In the genomic region with DNA sequence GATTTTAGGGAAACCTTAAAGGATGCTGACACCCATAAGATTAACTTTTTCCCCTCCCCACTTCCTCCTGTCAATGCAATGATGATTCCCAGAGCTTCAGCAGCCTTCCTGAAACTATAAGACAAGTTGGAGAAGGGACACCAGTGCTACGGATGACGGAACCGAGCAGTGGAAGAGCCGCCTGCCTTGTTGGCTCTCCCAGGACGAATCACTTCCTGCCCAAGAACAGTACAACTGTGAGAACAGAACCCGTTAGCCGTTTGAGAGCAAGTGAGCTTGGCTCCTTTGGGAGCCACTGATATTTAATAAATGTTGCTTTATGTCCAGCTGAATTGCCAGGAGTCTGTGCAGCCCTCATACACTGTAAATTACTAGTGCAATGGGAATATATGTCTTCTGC, we compare ENCODE assay signal across 21 mouse cellular contexts.
DNase-seq lines count a peak whose midpoint lies in the region; ATAC-seq and TF ChIP-seq lines count a peak whose summit lies in the region.
"Had no signal": no experiment of that assay in that cellular context is flagged by ENCODE, and none has a peak within 500 bp of the region (broad histone marks: within the 10 kb centered on the region; RNA-seq: fewer than 3 reads in every experiment).

No protein-coding gene starts in this region.

- H3K9ac ChIP-seq in heart, embryonic 15.5 days = no peak overlapping the region
- H3K9ac ChIP-seq in stomach, embryonic 16.5 days (ENCODE audit: low read length) = 0 out of 2 replicates have a peak overlapping the region, but pooled peaks have one; percentile 14
- no peak overlapping the region for H3K9ac ChIP-seq in stomach, postnatal 0 days (ENCODE audit: low read length)
- H3K9ac ChIP-seq in forebrain, embryonic 13.5 days = no peak overlapping the region
- H3K9ac ChIP-seq: embryonic facial prominence, embryonic 13.5 days; hindbrain, embryonic 14.5 days had no signal

- peaks cover 23% of the 10 kb centered on the region for H3K4me1 ChIP-seq in heart, embryonic 15.5 days (replicated peaks)
- H3K4me1 ChIP-seq in stomach, embryonic 16.5 days (ENCODE audit: control insufficient read depth, insufficient read depth, low read length) = peaks cover 28% of the 10 kb centered on the region
- H3K4me1 ChIP-seq in stomach, postnatal 0 days (replicated peaks; ENCODE audit: control insufficient read depth, insufficient read depth) = peaks cover 7% of the 10 kb centered on the region
- H3K4me1 ChIP-seq in embryonic fibroblast, embryonic 13.5 days (ENCODE audit: control insufficient read depth, insufficient read depth, low read length) = peaks cover 20% of the 10 kb centered on the region
- H3K4me1 ChIP-seq in forebrain, embryonic 13.5 days = 0 out of 2 replicates have a peak, but pooled peaks cover 7% of the 10 kb centered on the region

- TF ChIP-seq POLR2A in embryonic fibroblast, embryonic 13.5 days (IDR thresholded peaks at IDR 0.05; ENCODE audit: low read depth, low read length) = no peak

- no peaks in the 10 kb centered on the region for H3K27me3 ChIP-seq in heart, embryonic 15.5 days
- H3K27me3 ChIP-seq in stomach, embryonic 16.5 days (ENCODE audit: control insufficient read depth, insufficient read depth, low read length) = no peaks in the 10 kb centered on the region
- H3K27me3 ChIP-seq in stomach, postnatal 0 days (ENCODE audit: control insufficient read depth, insufficient read depth, low read length) = no peaks in the 10 kb centered on the region
- no peaks in the 10 kb centered on the region for H3K27me3 ChIP-seq in forebrain, embryonic 13.5 days
- H3K27me3 ChIP-seq: CH12.LX; embryonic facial prominence, embryonic 13.5 days had no signal

- TF ChIP-seq CTCF in stomach, postnatal 0 days (IDR thresholded peaks at IDR 0.05; ENCODE audit: low read depth) = no peak
- no peak for TF ChIP-seq CTCF in embryonic fibroblast, embryonic 13.5 days (IDR thresholded peaks at IDR 0.05; ENCODE audit: borderline replicate concordance, insufficient read depth, low read length)

- no peak for DNase-seq in heart, postnatal 10 days
- no peak for DNase-seq in stomach, postnatal 0 days (ENCODE audit: low spot score)
- DNase-seq in left cerebral cortex, adult 8-10 months (ENCODE audit: low spot score in 2 of 2) = no peak
- DNase-seq: adrenal gland, adult 2 months; adrenal gland, postnatal 25 days; cerebellum, adult 18-20 months; cerebellum, adult 9-11 months; cerebellum, postnatal 36 days; gastrocnemius, adult 2 months; gastrocnemius, postnatal 25 days; kidney, adult 2 months had no signal

- no peak overlapping the region for H3K4me2 ChIP-seq in heart, embryonic 15.5 days
- H3K4me2 ChIP-seq in stomach, embryonic 16.5 days (ENCODE audit: low read depth, low read length) = no peak overlapping the region
- no peak overlapping the region for H3K4me2 ChIP-seq in stomach, postnatal 0 days (replicated peaks; ENCODE audit: low read depth)
- no peak overlapping the region for H3K4me2 ChIP-seq in forebrain, embryonic 13.5 days
- H3K4me2 ChIP-seq: embryonic facial prominence, embryonic 13.5 days; hindbrain, embryonic 14.5 days had no signal

- WGBS in heart, embryonic 15.5 days = 41% methylated on average over 7 of the region's 7 CpGs
- WGBS in stomach, embryonic 16.5 days = 46% methylated on average over 7 of the region's 7 CpGs
- 44% methylated on average over 7 of the region's 7 CpGs for WGBS in stomach, postnatal 0 days
- 87% methylated on average over 7 of the region's 7 CpGs for WGBS in forebrain, embryonic 13.5 days

- H3K27ac ChIP-seq in heart, embryonic 15.5 days = peak overlapping the region; percentile 5; the same call in 1 of the 2 replicates
- no peak overlapping the region for H3K27ac ChIP-seq in stomach, embryonic 16.5 days (ENCODE audit: low read length)
- no peak overlapping the region for H3K27ac ChIP-seq in stomach, postnatal 0 days (replicated peaks)
- peak overlapping the region; percentile 23; the same call in 1 of the 2 replicates for H3K27ac ChIP-seq in embryonic fibroblast, embryonic 13.5 days (ENCODE audit: insufficient read depth, low read length)
- H3K27ac ChIP-seq in forebrain, embryonic 13.5 days = no peak overlapping the region
- H3K27ac ChIP-seq: embryonic facial prominence, embryonic 13.5 days; gastrocnemius, adult 2 months; hindbrain, embryonic 10.5 days; hindbrain, embryonic 14.5 days had no signal

- no peak for ATAC-seq in heart, embryonic 15.5 days (replicated peaks; ENCODE audit: insufficient number of reproducible peaks, insufficient read depth, low FRiP score, low read depth)
- ATAC-seq in stomach, embryonic 16.5 days (ENCODE audit: insufficient read depth, low FRiP score) = no peak
- no peak for ATAC-seq in stomach, postnatal 0 days (ENCODE audit: low FRiP score, low TSS enrichment)
- ATAC-seq in forebrain, embryonic 13.5 days = no peak
- ATAC-seq: forebrain, embryonic 14.5 days; intestine, embryonic 16.5 days had no signal

- no peaks in the 10 kb centered on the region for H3K36me3 ChIP-seq in heart, embryonic 15.5 days
- no peaks in the 10 kb centered on the region for H3K36me3 ChIP-seq in stomach, embryonic 16.5 days (ENCODE audit: control insufficient read depth, insufficient read depth, low read length)
- no peaks in the 10 kb centered on the region for H3K36me3 ChIP-seq in stomach, postnatal 0 days (ENCODE audit: control insufficient read depth, insufficient read depth, low read length)
- H3K36me3 ChIP-seq in forebrain, embryonic 13.5 days (ENCODE audit: poor library complexity, severe bottlenecking) = no peaks in the 10 kb centered on the region
- H3K36me3 ChIP-seq: embryonic facial prominence, embryonic 13.5 days; hindbrain, embryonic 10.5 days had no signal

- intact Hi-C loops in heart, postnatal 10 days (cut with DNase I) = no loop called here

- H3K4me3 ChIP-seq in heart, embryonic 15.5 days = no peak overlapping the region
- no peak overlapping the region for H3K4me3 ChIP-seq in stomach, embryonic 16.5 days (replicated peaks; ENCODE audit: low read length)
- H3K4me3 ChIP-seq in stomach, postnatal 0 days (ENCODE audit: low read depth, low read length) = no peak overlapping the region
- no peak overlapping the region; the same call in 1 of the 2 replicates for H3K4me3 ChIP-seq in embryonic fibroblast, embryonic 13.5 days (ENCODE audit: insufficient read depth, low read length)
- H3K4me3 ChIP-seq in forebrain, embryonic 13.5 days = no peak overlapping the region
- H3K4me3 ChIP-seq: embryonic facial prominence, embryonic 13.5 days; gastrocnemius, adult 2 months; hindbrain, embryonic 10.5 days had no signal

- no peak for TF ChIP-seq EP300 in stomach, postnatal 0 days (optimal IDR thresholded peaks at IDR 0.05)

- H3K9me3 ChIP-seq in heart, embryonic 15.5 days (replicated peaks) = no peaks in the 10 kb centered on the region
- H3K9me3 ChIP-seq in stomach, embryonic 16.5 days (replicated peaks; ENCODE audit: control insufficient read depth, low read length) = no peaks in the 10 kb centered on the region
- H3K9me3 ChIP-seq in stomach, postnatal 0 days (ENCODE audit: control insufficient read depth, low read length) = no peaks in the 10 kb centered on the region
- H3K9me3 ChIP-seq in forebrain, embryonic 13.5 days (replicated peaks) = no peaks in the 10 kb centered on the region
- H3K9me3 ChIP-seq: embryonic facial prominence, embryonic 13.5 days; hindbrain, embryonic 10.5 days had no signal

Comparison
In these comparisons a context has a peak if more than half of its experiments do, and no peak if none do; other contexts are left out.
1. H3K27ac ChIP-seq: peak in heart, embryonic 15.5 days (single experiment) and embryonic fibroblast, embryonic 13.5 days (single experiment); none in stomach, embryonic 16.5 days (single experiment), stomach, postnatal 0 days (single experiment) and forebrain, embryonic 13.5 days (single experiment).